Mouse (Mus musculus) MEL (cell line): ENCODE results near the gene Wdr35. TPM values are rescaled to one million over a fixed set of nuclear protein-coding genes. Genes with fewer than 3 reads are reported as not detected.

Source experiments
- DNase-seq: peaks from one replicate; pipeline ENCODE4 v3.0.0; 2011; ENCODE audit warnings: low read depth, low spot score
- H3K27ac ChIP-seq: 2 replicates; pipeline ENCODE4 v1.5.1; 2012; ENCODE audit warnings: low read depth, mild to moderate bottlenecking, control low read depth, low read length, moderate library complexity; ENCODE audit not compliant: control insufficient read depth
- H3K27me3 ChIP-seq, 2 experiments: fragments of 150-350 bp in 1 of 2; sonication (generic) in 1 of 2; 2 replicates each; pipeline ENCODE4 v1.6.1; 2012; ENCODE audit warnings: low read length in 2 of 2, mild to moderate bottlenecking in 2 of 2, improper control_type of control experiment in 1 of 2, moderate library complexity in 1 of 2; ENCODE audit not compliant: insufficient read depth in 2 of 2, control insufficient read depth in 1 of 2
- H3K36me3 ChIP-seq, 2 experiments: 2 replicates each; pipeline ENCODE4 v1.6.1; 2012 to 2014; ENCODE audit warnings: low read length in 2 of 2, improper control_type of control experiment in 1 of 2, inconsistent platforms in 1 of 2, mild to moderate bottlenecking in 1 of 2; ENCODE audit not compliant: insufficient read depth in 2 of 2, control insufficient read depth in 1 of 2
- H3K4me1 ChIP-seq, 2 experiments: fragments of 150-350 bp in 1 of 2; sonication (generic) in 1 of 2; 2 replicates each; pipeline ENCODE4 v1.6.1; 2012; ENCODE audit warnings: low read length in 2 of 2, improper control_type of control experiment in 1 of 2, mild to moderate bottlenecking in 1 of 2; ENCODE audit not compliant: insufficient read depth in 2 of 2, control insufficient read depth in 1 of 2
- H3K4me3 ChIP-seq, 2 experiments: fragments of 150-350 bp in 1 of 2; sonication (generic) in 1 of 2; 2 replicates each; pipeline ENCODE4 v1.5.1; 2012; ENCODE audit warnings: low read depth in 2 of 2, low read length in 2 of 2, mild to moderate bottlenecking in 2 of 2, moderate library complexity in 2 of 2, control low read depth in 1 of 2, improper control_type of control experiment in 1 of 2; ENCODE audit not compliant: control insufficient read depth in 1 of 2, insufficient read depth in 1 of 2
- H3K79me2 ChIP-seq: 2 replicates; pipeline ENCODE4 v1.6.1; 2012; ENCODE audit warnings: mild to moderate bottlenecking, low read length, moderate library complexity; ENCODE audit not compliant: control insufficient read depth, poor library complexity, insufficient read depth
- H3K9ac ChIP-seq: 2 replicates; pipeline ENCODE4 v1.6.1; 2012; ENCODE audit warnings: low read depth, mild to moderate bottlenecking, control low read depth, low read length, moderate library complexity; ENCODE audit not compliant: control insufficient read depth, poor library complexity, severe bottlenecking
- H3K9me3 ChIP-seq: fragments of 150-350 bp; sonication (generic); replicated peaks from 2 replicates; pipeline ENCODE4 v1.6.1; 2012; ENCODE audit warnings: mild to moderate bottlenecking, low read length, improper control_type of control experiment, moderate library complexity; ENCODE audit not compliant: insufficient read depth
- CHD1 ChIP-seq: IDR thresholded peaks from 2 replicates; pipeline ENCODE4 v1.6.1; 2012; ENCODE audit warnings: low read depth, mild to moderate bottlenecking, inconsistent platforms, low read length, improper control_type of control experiment
- CTCF ChIP-seq, 3 experiments: IDR thresholded peaks in 2 of 3; conservative IDR thresholded peaks in 1 of 3; 2 replicates each; pipeline ENCODE4 v1.5.1; 2011 to 2012; ENCODE audit warnings: low read length in 3 of 3, low read depth in 2 of 3, mild to moderate bottlenecking in 2 of 3, improper control_type of control experiment in 1 of 3, inconsistent platforms in 1 of 3, mixed read lengths in 1 of 3, moderate library complexity in 1 of 3; ENCODE audit not compliant: control insufficient read depth in 1 of 3, insufficient read depth in 1 of 3, poor library complexity in 1 of 3, severe bottlenecking in 1 of 3
- E2F4 ChIP-seq: IDR thresholded peaks from 2 replicates; pipeline ENCODE4 v1.6.1; 2011; ENCODE audit warnings: low read depth, low read length, improper control_type of control experiment, borderline replicate concordance
- ELF1 ChIP-seq: IDR thresholded peaks from 2 replicates; pipeline ENCODE4 v1.6.1; 2014; ENCODE audit warnings: low read depth, mild to moderate bottlenecking, inconsistent platforms, low read length, improper control_type of control experiment, moderate library complexity
- EP300 ChIP-seq, 2 experiments: IDR thresholded peaks; 2 replicates each; pipeline ENCODE4 v1.6.1; 2011; ENCODE audit warnings: improper control_type of control experiment in 2 of 2, low read length in 2 of 2, low read depth in 1 of 2, mild to moderate bottlenecking in 1 of 2
- HCFC1 ChIP-seq: IDR thresholded peaks from 2 replicates; pipeline ENCODE4 v1.6.1; 2012; ENCODE audit warnings: low read depth, mild to moderate bottlenecking, inconsistent platforms, low read length, improper control_type of control experiment, moderate library complexity
- KAT2A ChIP-seq: conservative IDR thresholded peaks from 2 replicates; pipeline ENCODE4 v1.6.1; 2012; ENCODE audit warnings: low read depth, low read length, improper control_type of control experiment, inconsistent platforms
- MAFK ChIP-seq: IDR thresholded peaks from 2 replicates; pipeline ENCODE4 v1.6.1; 2011; ENCODE audit warnings: low read depth, mild to moderate bottlenecking, low read length, improper control_type of control experiment, borderline replicate concordance
- MEF2A ChIP-seq: IDR thresholded peaks from 2 replicates; pipeline ENCODE4 v1.6.1; 2014; ENCODE audit warnings: low read depth, mild to moderate bottlenecking, inconsistent platforms, low read length, improper control_type of control experiment; ENCODE audit not compliant: poor library complexity, insufficient replicate concordance, severe bottlenecking; ENCODE audit errors: extremely low read depth
- MYC ChIP-seq: IDR thresholded peaks from 2 replicates; pipeline ENCODE4 v1.6.1; 2011; ENCODE audit warnings: low read depth, mild to moderate bottlenecking, low read length, improper control_type of control experiment, moderate library complexity
- NELFE ChIP-seq: IDR thresholded peaks from 2 replicates; pipeline ENCODE4 v1.6.1; 2011; ENCODE audit warnings: low read depth, low read length, improper control_type of control experiment
- POLR2A ChIP-seq, 2 experiments: IDR thresholded peaks; 2 replicates each; pipeline ENCODE4 v1.6.1; 2011 to 2012; ENCODE audit warnings: low read length in 2 of 2, mild to moderate bottlenecking in 2 of 2, control low read depth in 1 of 2, improper control_type of control experiment in 1 of 2, low read depth in 1 of 2, moderate library complexity in 1 of 2; ENCODE audit not compliant: control insufficient read depth in 1 of 2, insufficient read depth in 1 of 2, poor library complexity in 1 of 2
- RAD21 ChIP-seq: IDR thresholded peaks from 2 replicates; pipeline ENCODE4 v1.6.1; 2011; ENCODE audit warnings: mild to moderate bottlenecking, low read depth, low read length, improper control_type of control experiment
- SMC3 ChIP-seq: IDR thresholded peaks from 2 replicates; pipeline ENCODE4 v1.6.1; 2011; ENCODE audit warnings: low read depth, low read length, improper control_type of control experiment
- UBTF ChIP-seq: IDR thresholded peaks from 2 replicates; pipeline ENCODE4 v1.6.1; 2012; ENCODE audit warnings: low read depth, mild to moderate bottlenecking, inconsistent platforms, low read length, improper control_type of control experiment, moderate library complexity, borderline replicate concordance; ENCODE audit not compliant: insufficient read depth
- USF1 ChIP-seq: IDR thresholded peaks from 2 replicates; pipeline ENCODE4 v1.6.1; 2014; ENCODE audit warnings: low read depth, mild to moderate bottlenecking, inconsistent platforms, low read length, improper control_type of control experiment, moderate library complexity
- ZC3H11A ChIP-seq: IDR thresholded peaks from 2 replicates; pipeline ENCODE4 v1.6.1; 2012; ENCODE audit warnings: low read depth, mild to moderate bottlenecking, inconsistent platforms, low read length, improper control_type of control experiment
- ZKSCAN1 ChIP-seq: IDR thresholded peaks from 2 replicates; pipeline ENCODE4 v1.6.1; 2012; ENCODE audit warnings: low read depth, mild to moderate bottlenecking, inconsistent platforms, low read length, improper control_type of control experiment, moderate library complexity
- ZMIZ1 ChIP-seq: IDR thresholded peaks from 2 replicates; pipeline ENCODE4 v1.6.1; 2012; ENCODE audit warnings: low read depth, mild to moderate bottlenecking, inconsistent platforms, low read length, improper control_type of control experiment, moderate library complexity
- polyA plus RNA-seq, 2 experiments: library from polyadenylated mRNA; stranded (reverse) in 1 of 2; unstranded in 1 of 2; fragments of >175 nt in 1 of 2; fragments of >200 nt in 1 of 2; gene quantifications; 2 replicates each; pipeline versions ENCODE4 v1.2.1 to v1.2.4; 2012; ENCODE audit warnings: low replicate concordance in 2 of 2, low read depth in 1 of 2; ENCODE audit not compliant: insufficient read length in 2 of 2, insufficient read depth in 1 of 2, missing spikeins in 1 of 2
- total RNA-seq: library from RNA; depleted of rRNA; stranded (reverse); fragments of 300-350 nt; gene quantifications from 2 replicates; pipeline ENCODE4 v1.2.3, GENCODE M21; 2012

The Wdr35 gene
- total and polyA plus RNA-seq, 3 experiments = 5.7 to 5.9 TPM; not detected in 1

DNA sequence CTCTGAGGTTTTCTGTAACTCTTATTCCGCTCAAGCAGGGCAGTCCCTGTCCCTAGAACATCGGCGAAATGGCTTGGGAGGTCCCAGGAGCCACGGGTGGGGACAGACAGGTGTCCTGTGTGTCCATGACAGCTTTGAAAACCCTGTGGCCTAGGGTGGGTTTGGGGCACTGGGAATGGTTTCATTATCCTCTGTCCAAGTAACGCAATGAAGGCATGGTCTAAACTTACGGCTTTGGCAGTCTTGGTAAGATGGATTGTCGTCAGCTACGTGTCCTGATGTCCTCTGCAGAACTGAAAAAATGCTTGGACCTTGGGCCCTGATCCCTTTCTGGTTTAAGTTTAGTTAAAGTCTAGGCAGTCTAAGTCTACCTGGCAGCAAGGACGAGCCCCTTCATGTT is 86.3 kb downstream of the Wdr35 start:
- H3K4me1 ChIP-seq = no peaks in the 10 kb centered on the region

DNA sequence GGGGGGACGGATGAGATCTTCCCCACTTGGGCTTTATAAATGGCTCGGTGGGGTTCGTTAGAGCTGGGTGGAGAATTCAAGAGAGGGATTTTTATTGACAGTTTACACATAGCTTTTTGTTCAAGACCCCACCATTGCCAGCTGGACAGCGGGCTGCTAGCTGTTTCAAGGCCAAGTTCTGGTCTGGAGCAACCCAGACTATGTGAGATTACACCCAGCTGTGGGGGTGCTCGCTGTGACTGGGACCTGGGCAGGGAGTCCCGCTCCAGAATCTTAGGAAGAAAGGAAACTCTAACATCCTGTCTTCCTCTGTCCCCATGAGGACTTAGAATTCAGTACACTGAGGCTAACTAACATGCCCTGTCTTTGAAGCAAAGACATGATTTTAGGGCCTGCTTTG is 89.9 kb downstream of the Wdr35 start:
- no peaks in the 10 kb centered on the region for H3K27me3 ChIP-seq
- no peaks in the 10 kb centered on the region for H3K79me2 ChIP-seq
- H3K4me1 ChIP-seq = no peaks in the 10 kb centered on the region
- H3K9ac ChIP-seq = no peak overlapping the region
- no peaks in the 10 kb centered on the region for H3K9me3 ChIP-seq
- no peak for TF ChIP-seq SMC3
- no peak for TF ChIP-seq CTCF (IDR thresholded peaks at IDR 0.05 in 2 of 3, conservative IDR thresholded peaks at IDR 0.05 in 1 of 3; ENCODE audit: control insufficient read depth in 1 of 3, insufficient read depth in 1 of 3, low read depth in 2 of 3, low read length in 3 of 3, poor library complexity in 1 of 3, severe bottlenecking in 1 of 3)
- no peak for TF ChIP-seq ELF1
- no peak for TF ChIP-seq MAFK
- no peak for TF ChIP-seq ZKSCAN1
- TF ChIP-seq UBTF = no peak
- no peak for TF ChIP-seq ZC3H11A
- no peak for TF ChIP-seq E2F4
- no peak for TF ChIP-seq POLR2A (IDR thresholded peaks at IDR 0.05; ENCODE audit: control insufficient read depth in 1 of 2, insufficient read depth in 1 of 2, low read depth in 1 of 2, low read length in 2 of 2, poor library complexity in 1 of 2)
- no peak for TF ChIP-seq MYC
- TF ChIP-seq EP300 (IDR thresholded peaks at IDR 0.05; ENCODE audit: low read depth in 1 of 2, low read length in 2 of 2) = no peak
- TF ChIP-seq RAD21 = no peak
- no peak for TF ChIP-seq ZMIZ1
- TF ChIP-seq HCFC1 = no peak
- no peak for TF ChIP-seq MEF2A
- no peak for TF ChIP-seq NELFE
- no peak for TF ChIP-seq USF1
- TF ChIP-seq KAT2A = no peak
- H3K27ac ChIP-seq = no peak overlapping the region
- no peak for DNase-seq
- no peaks in the 10 kb centered on the region for H3K36me3 ChIP-seq
- H3K4me3 ChIP-seq = no peak overlapping the region

More for the DNA sequence above, 86.3 kb downstream of the Wdr35 start:
- no peak overlapping the region for H3K27ac ChIP-seq
- H3K9ac ChIP-seq = no peak overlapping the region
- TF ChIP-seq SMC3 (no peak), MAFK (no peak), CHD1 (no peak)
- no peaks in the 10 kb centered on the region for H3K36me3 ChIP-seq
- H3K9me3 ChIP-seq = no peaks in the 10 kb centered on the region
- H3K4me3 ChIP-seq = no peak overlapping the region
- no peaks in the 10 kb centered on the region for H3K79me2 ChIP-seq
- H3K27me3 ChIP-seq = peaks cover 0 to 1% of the 10 kb centered on the region in 2 experiments; a peak in 2 of 4 replicates
- no peak for DNase-seq
